Mouse (Mus musculus) intestine, embryonic 14.5 days (tissue): Measurements from ENCODE around the gene Lap3. TPM values are rescaled to one million over a fixed set of nuclear protein-coding genes. Genes with fewer than 3 reads are reported as not detected.

Experiments used
- ATAC-seq: fragments of 200-750 bp; cut with Nextera tagmentation; replicated peaks from 2 replicates; pipeline ENCODE4 v1.8.0; 2017; ENCODE audit warnings: low read depth, moderate number of reproducible peaks, moderate TSS enrichment, moderate library complexity; ENCODE audit not compliant: low FRiP score, low TSS enrichment
- DNase-seq: peaks from one replicate; pipeline ENCODE4 v3.0.0-alpha.2; 2018; ENCODE audit warnings: low spot score
- H3K27ac ChIP-seq: fragments of 300-500 bp; sonication (generic); 2 replicates; pipeline ENCODE4 v1.5.1; 2014; ENCODE audit warnings: low read depth, mild to moderate bottlenecking, control low read depth
- H3K27me3 ChIP-seq: fragments of 300-500 bp; sonication (generic); replicated peaks from 2 replicates; pipeline ENCODE4 v1.6.1; 2014; ENCODE audit warnings: low read length, control low read depth; ENCODE audit not compliant: control insufficient read depth, insufficient read depth
- H3K36me3 ChIP-seq: fragments of 300-500 bp; sonication (generic); 2 replicates; pipeline ENCODE4 v1.6.1; 2014; ENCODE audit warnings: low read length, control low read depth; ENCODE audit not compliant: control insufficient read depth, insufficient read depth
- H3K4me1 ChIP-seq: fragments of 300-500 bp; sonication (generic); replicated peaks from 2 replicates; pipeline ENCODE4 v1.6.1; 2014; ENCODE audit warnings: low read length, control low read depth, mixed read lengths; ENCODE audit not compliant: control insufficient read depth, insufficient read depth
- H3K4me2 ChIP-seq: fragments of 300-500 bp; sonication (generic); 2 replicates; pipeline ENCODE4 v1.6.1; 2014; ENCODE audit warnings: low read length
- H3K4me3 ChIP-seq: fragments of 300-500 bp; sonication (generic); 2 replicates; pipeline ENCODE4 v1.5.1; 2014; ENCODE audit warnings: low read depth, low read length, control low read depth, mixed read lengths
- H3K9ac ChIP-seq: fragments of 300-500 bp; sonication (generic); 2 replicates; pipeline ENCODE4 v1.6.1; 2014; ENCODE audit warnings: mild to moderate bottlenecking, low read length
- H3K9me3 ChIP-seq: fragments of 300-500 bp; sonication (generic); 2 replicates; pipeline ENCODE4 v1.6.1; 2016; ENCODE audit warnings: low read length, control low read depth; ENCODE audit not compliant: control insufficient read depth
- WGBS: fragments of 180-500 bp; shearing (Covaris S2); extraction: QIAGEN DNeasy Blood & Tissue Kit; methylation state at CpG from one replicate; pipeline ENCODE4 v1.1.7; 2014; 5-methylcytosine and 5-hydroxymethylcytosine counted together
- polyA plus RNA-seq: library from polyadenylated mRNA; unstranded; fragments of >200 nt; fragmentation: Nextera tagmentation; extraction: Ambion mirVana; gene quantifications from 2 replicates; pipeline ENCODE4 v1.2.1, GENCODE M21; 2014

The Lap3 gene
- polyA plus RNA-seq, 1 experiment from 2014 or later, result 97.4 TPM

DNA sequence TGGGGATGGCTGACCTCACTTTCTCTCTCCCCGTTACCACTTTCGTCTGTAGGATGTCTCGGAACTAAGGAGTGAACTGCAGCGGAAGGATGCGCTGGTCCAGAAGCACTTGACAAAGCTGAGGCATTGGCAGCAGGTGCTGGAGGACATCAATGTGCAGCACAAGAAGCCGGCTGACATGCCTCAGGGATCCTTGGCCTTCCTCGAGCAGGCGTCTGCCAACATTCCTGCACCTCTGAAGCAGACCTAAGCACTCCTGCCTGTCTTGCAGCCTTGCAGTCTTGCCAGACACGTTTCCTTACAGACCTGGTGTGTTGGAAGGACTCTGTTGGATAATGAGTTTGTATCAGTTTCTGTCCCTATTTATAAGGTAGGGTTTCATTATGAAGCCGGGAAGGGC lies 31.9 kb downstream of the Lap3 start:
- no peak overlapping the region for H3K9ac ChIP-seq

DNA sequence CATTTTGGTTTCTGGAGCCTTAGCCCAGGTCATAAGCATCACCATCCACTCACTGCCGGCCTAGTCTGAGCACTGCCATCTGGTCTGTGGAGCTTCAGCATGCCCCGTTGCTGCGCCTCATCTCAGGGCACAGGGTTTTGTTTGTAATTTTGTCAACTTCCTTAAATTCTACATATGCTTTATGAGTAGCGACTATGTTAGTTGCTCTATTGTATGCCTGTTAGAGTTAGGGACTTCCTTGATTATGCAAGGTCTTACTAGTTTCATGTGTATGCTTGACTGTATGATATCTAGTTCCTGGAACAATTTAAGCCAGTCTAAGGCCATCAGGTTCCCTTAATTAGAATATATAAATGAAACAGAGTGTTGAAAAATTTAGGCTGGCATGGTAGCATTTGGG lies 33.2 kb downstream of the Lap3 start:
- Histone ChIP-seq H3K36me3 (peaks cover 81% of the 10 kb centered on the region), H3K4me1 (peaks cover 4% of the 10 kb centered on the region), H3K4me2 (no peak overlapping the region), H3K4me3 (no peak overlapping the region), H3K27ac (no peak overlapping the region), H3K27me3 (no peaks in the 10 kb centered on the region), H3K9ac (no peak overlapping the region), H3K9me3 (no peaks in the 10 kb centered on the region)
- 89% methylated on average over 4 of the region's 4 CpGs for WGBS
- DNase-seq (no peak), ATAC-seq (no peak)

More for the DNA sequence above, 31.9 kb downstream of the Lap3 start:
- H3K27ac ChIP-seq, result no peak overlapping the region
- no peaks in the 10 kb centered on the region for H3K27me3 ChIP-seq
- no peak overlapping the region for H3K4me2 ChIP-seq
- WGBS, result 91% methylated on average over 10 of the region's 10 CpGs
- DNase-seq (no peak), ATAC-seq (no peak)
- H3K36me3 ChIP-seq, result peaks cover 72% of the 10 kb centered on the region
- H3K9me3 ChIP-seq, result no peaks in the 10 kb centered on the region
- H3K4me1 ChIP-seq, result peaks cover 8% of the 10 kb centered on the region
- H3K4me3 ChIP-seq, result no peak overlapping the region

DNA sequence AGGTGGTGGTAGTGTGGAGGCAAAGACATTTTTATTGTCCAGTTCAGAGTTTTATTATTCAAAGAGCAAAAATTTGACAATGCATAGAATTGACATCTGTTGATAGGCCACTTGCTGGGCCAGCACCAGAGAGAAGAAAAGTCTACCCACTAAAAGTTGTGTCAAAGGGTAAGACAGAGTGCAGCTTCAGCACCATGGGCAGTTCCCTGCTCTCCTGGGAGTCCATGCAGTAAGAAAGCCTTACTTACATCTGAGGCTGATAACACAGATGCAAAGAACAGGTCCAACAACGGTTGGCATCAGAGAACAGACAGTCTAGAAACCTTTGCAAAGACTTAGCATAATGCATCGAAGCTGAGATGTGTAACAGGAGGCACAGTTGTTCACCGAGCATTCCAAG lies 36.5 kb downstream of the Lap3 start:
- no peak overlapping the region for H3K4me2 ChIP-seq
- no peak overlapping the region for H3K4me3 ChIP-seq
- WGBS, result 84% methylated on average over 3 of the region's 3 CpGs
- DNase-seq (peak; percentile 66), ATAC-seq (no peak)
- no peaks in the 10 kb centered on the region for H3K4me1 ChIP-seq
- H3K36me3 ChIP-seq, result peaks cover 59% of the 10 kb centered on the region
- H3K9me3 ChIP-seq, result no peaks in the 10 kb centered on the region
- no peak overlapping the region for H3K27ac ChIP-seq
- no peak overlapping the region for H3K9ac ChIP-seq
- no peaks in the 10 kb centered on the region for H3K27me3 ChIP-seq

DNA sequence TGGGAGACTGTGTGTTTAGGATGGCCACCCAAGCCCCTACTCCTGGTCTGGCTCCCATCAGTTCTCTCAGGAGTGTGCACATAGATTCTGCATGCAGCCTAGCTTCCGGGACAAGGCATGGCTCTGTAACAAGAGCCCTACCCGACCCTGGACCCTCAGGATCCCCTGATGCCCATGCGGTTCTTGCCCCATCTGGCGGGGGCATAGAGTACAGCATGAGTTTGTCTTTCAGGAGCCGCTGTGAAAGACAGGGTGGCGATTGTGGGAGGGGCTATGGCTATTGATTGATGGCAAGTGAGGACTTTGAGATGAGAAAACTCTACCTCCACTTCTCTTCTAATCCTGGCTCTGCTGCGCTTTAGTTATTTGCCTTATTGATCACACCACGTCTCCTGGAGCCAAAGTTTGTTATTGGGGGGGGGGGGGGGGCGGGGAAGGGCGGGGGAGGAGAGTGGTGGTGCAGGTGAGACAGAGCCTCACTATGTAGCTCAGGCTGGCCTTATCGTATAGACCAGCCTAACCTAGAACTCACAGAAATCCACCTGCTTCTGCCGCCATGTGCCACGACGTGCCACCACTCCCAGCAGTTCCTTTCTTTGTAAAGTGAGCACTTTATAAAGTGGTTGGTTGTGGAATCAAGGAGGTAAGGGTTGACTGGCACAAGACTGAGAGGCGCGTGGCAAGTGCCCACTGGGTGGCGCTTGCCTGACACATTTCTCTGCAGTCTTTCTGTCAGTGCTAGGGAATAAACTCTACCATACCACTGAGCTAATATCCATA lies 41.3 kb downstream of the Lap3 start:
- Histone ChIP-seq H3K9ac (no peak overlapping the region), H3K4me1 (no peaks in the 10 kb centered on the region), H3K4me3 (no peak overlapping the region), H3K4me2 (no peak overlapping the region), H3K27me3 (no peaks in the 10 kb centered on the region), H3K9me3 (no peaks in the 10 kb centered on the region), H3K27ac (no peak overlapping the region), H3K36me3 (peaks cover 11% of the 10 kb centered on the region)
- ATAC-seq, result peak; percentile 72
- WGBS, result 11% methylated on average over 15 of the region's 17 CpGs
- peak; percentile 60 for DNase-seq

DNA sequence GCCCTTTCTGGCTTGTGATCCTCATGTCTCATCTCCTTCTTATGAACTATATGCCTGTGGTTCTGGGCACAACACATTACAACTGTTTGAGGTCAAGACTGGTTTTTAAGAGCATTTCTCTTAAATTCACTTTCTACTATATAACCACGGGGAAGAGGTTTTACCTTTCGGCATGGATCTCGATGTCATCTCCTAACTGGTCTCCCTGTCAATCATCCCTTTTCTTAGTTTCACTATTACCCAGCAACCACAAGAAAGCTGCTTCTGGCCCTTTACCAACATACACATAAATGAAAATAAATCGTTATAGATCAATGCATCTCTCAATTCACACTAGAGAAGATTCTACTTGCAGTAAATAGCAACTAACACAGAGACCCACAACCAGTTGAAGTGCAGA lies 42.0 kb downstream of the Lap3 start:
- Histone ChIP-seq H3K36me3 (peaks cover 8% of the 10 kb centered on the region), H3K4me2 (no peak overlapping the region), H3K27ac (no peak overlapping the region), H3K9me3 (no peaks in the 10 kb centered on the region), H3K9ac (no peak overlapping the region), H3K27me3 (no peaks in the 10 kb centered on the region), H3K4me3 (no peak overlapping the region), H3K4me1 (no peaks in the 10 kb centered on the region)
- 70% methylated on average over 4 of the region's 4 CpGs for WGBS
- ATAC-seq (no peak), DNase-seq (no peak)

DNA sequence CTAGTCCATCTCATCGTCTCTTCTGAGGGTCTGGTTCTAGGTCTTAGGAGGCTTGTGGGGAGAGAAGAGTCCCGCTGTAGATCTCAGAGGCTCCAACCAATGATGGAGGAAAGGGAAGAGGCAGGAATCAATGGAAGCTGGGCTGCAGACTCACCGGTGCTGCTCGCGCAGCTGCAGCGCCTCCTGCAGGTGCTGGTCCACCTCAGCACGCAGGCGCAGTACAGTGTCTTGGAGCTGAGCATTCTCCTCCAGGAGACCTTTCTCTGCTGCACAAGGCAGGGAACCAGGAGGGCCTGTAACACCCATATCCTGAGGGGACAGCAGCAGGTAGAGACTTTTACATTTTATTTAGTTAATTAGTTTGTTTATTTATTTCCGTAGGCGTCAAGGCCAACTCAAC lies 46.3 kb downstream of the Lap3 start:
- Histone ChIP-seq H3K4me1 (no peaks in the 10 kb centered on the region), H3K9me3 (no peaks in the 10 kb centered on the region), H3K27ac (no peak overlapping the region), H3K4me3 (no peak overlapping the region), H3K27me3 (no peaks in the 10 kb centered on the region), H3K36me3 (no peaks in the 10 kb centered on the region), H3K9ac (no peak overlapping the region), H3K4me2 (no peak overlapping the region)
- DNase-seq (no peak), ATAC-seq (no peak)
- 53% methylated on average over 10 of the region's 10 CpGs for WGBS

DNA sequence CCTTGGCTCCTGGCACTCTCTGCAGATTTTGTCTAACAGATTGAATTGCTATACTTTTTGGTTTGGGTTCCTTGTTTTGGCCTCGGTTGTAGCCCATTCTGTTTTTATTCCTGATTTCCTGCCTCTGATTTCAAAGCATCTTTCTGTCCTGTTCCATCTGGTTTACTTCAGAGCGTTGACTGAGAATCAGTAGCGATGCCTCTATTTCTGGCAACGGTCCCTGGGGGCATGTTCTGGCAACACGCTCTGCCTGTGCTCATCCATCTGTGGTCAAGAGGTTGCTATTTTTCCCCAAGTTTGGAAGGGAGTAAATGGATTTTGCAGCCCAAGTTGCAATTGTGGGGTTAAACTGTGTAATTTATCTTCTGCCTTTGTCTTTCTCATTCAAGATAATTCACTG lies 50.2 kb downstream of the Lap3 start:
- Histone ChIP-seq H3K4me3 (no peak overlapping the region), H3K27me3 (no peaks in the 10 kb centered on the region), H3K36me3 (no peaks in the 10 kb centered on the region), H3K27ac (no peak overlapping the region), H3K4me1 (no peaks in the 10 kb centered on the region), H3K9me3 (no peaks in the 10 kb centered on the region), H3K4me2 (no peak overlapping the region), H3K9ac (no peak overlapping the region)
- 44% methylated on average over 5 of the region's 5 CpGs for WGBS
- ATAC-seq, result no peak
- DNase-seq, result no peak

DNA sequence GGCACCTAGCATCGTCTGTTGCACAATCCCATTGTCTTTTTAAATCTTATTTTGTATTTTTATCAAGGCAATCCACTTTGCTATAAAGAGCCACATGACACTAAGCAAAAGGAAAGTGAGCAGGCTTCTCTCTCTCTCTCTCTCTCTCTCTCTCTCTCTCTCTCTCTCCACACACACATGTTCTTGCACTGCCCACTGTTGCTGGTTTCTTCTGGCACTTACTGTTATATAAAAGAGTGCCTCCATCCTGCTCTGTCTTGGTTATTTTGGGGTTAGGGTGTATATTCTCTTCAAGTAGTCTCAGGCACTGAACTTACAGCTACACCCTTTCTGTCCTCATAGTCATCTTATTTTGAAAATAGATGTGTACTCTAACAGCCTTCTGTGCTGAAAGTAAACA lies 56.4 kb downstream of the Lap3 start:
- WGBS, result 88% methylated on average over 1 of the region's 1 CpGs
- no peak overlapping the region for H3K9ac ChIP-seq
- H3K4me1 ChIP-seq, result no peaks in the 10 kb centered on the region

More for the DNA sequence above, 56.4 kb downstream of the Lap3 start:
- no peak overlapping the region for H3K4me2 ChIP-seq
- H3K9me3 ChIP-seq, result no peaks in the 10 kb centered on the region
- H3K27me3 ChIP-seq, result no peaks in the 10 kb centered on the region
- no peak for DNase-seq
- ATAC-seq, result no peak
- no peak overlapping the region for H3K4me3 ChIP-seq
- no peak overlapping the region for H3K27ac ChIP-seq
- H3K36me3 ChIP-seq, result no peaks in the 10 kb centered on the region
